Mouse (Mus musculus): ENCODE data around the gene Gen1. TPM values are rescaled to one million over a fixed set of nuclear protein-coding genes. Genes with fewer than 3 reads are reported as not detected.

Gene Gen1
- total RNA-seq, 2 experiments from 2014 or later = 2.9 TPM

DNA sequence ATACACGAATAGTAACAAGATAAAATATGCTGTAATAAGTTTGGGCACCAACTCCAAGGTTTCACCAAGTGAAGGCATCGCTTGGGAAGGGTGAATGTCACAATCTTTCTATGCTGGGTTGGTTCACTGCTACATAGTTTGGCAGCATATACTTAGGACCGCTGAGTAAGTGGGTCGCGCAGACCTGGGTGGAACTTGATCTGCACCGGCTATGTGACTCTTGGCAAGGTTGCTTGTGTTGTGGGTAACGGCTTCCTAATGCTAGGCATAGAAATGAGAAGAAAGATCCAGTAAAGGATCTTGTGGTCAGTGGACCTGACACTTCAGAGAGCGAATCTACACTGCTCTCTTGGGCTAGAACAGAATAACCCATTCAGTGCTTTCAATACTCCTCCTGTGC is 63.1 kb downstream of the Gen1 start:
- intact Hi-C loops (cut with DNase I) = no loop called here
- H3K4me3 ChIP-seq = no peak overlapping the region
- no peak overlapping the region for H3K27ac ChIP-seq
- no peak for DNase-seq (ENCODE audit: extremely low spot score in 1 of 2, low spot score in 2 of 2)
- TF ChIP-seq CTCF (IDR thresholded peaks at IDR 0.05) = no peak

DNA sequence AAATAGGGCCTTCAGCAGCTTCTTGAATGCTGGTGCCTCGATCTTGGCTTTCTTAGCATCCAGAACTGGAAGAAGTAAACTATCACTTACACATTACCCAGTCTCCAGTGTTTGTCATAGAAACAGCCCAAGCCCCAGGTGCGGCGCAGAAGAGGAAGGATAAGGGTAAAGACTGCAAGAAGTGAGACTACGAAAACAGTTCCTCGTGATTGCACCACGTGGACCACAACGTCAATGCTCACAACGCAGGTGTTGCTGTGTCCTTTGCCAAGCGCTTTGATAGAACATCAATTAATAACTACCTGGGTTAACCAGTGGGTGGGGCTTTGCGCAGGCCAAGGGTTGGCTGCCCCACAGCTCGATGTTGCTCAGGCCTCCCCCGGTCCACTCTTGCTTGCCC is 64.9 kb downstream of the Gen1 start:
- H3K4me3 ChIP-seq = no peak overlapping the region
- TF ChIP-seq CTCF (IDR thresholded peaks at IDR 0.05) = no peak
- no peak overlapping the region for H3K27ac ChIP-seq
- no peak for DNase-seq (ENCODE audit: extremely low spot score in 1 of 2, low spot score in 2 of 2)
- intact Hi-C loops (cut with DNase I) = no loop called here

DNA sequence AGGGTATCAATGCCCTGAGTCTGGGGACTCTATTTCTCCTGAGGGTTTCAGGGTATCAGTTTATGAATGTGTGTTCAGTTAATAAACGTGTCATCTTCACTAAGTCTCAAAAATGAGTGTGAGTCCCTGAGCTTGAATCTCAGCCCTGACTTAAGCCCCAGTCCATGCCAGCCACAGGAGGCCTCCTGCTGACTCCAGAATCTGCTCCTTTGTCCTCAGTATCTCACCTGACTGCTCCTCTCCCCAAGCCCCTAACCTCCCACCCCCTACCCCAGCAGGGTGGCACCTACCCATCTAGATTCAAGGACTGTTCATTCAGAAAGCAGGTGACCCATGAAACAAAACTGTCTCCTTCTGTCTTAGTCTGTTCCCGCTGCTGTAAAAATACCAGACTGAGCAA is 67.0 kb downstream of the Gen1 start:
- intact Hi-C loops (cut with DNase I) = loop anchor here (5.0 kb wide), 3 partner anchors 69 to 949 kb away; partner anchors contain the start of genes Gen1 and Smc6
- no peak for DNase-seq (ENCODE audit: extremely low spot score in 1 of 2, low spot score in 2 of 2)
- no peak overlapping the region for H3K27ac ChIP-seq
- no peak for TF ChIP-seq CTCF (IDR thresholded peaks at IDR 0.05)
- no peak overlapping the region for H3K4me3 ChIP-seq

DNA sequence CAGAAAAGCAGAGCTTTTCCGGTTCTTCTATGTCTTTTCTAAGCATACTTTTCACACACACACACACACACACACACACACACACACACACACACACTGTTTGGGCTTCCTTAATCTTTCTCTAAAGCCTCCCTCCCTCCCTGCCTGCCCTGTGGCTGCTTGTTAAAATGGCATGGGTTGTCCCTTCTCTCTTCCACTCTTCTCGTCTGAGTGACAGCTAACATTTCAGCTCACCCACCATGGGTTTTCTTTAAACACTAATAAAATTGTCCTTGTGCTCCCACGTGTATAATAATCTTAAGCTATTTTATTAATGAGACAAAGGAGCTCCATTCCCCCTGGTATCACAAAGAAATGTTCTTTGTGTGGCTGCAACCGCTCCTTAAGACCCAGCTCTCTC is 67.6 kb downstream of the Gen1 start:
- intact Hi-C loops (cut with DNase I) = loop anchor here (5.0 kb wide), 3 partner anchors 69 to 949 kb away; partner anchors contain the start of genes Gen1 and Smc6
- no peak for DNase-seq (ENCODE audit: extremely low spot score in 1 of 2, low spot score in 2 of 2)
- TF ChIP-seq CTCF (IDR thresholded peaks at IDR 0.05) = no peak
- Histone ChIP-seq H3K4me3 (no peak overlapping the region), H3K27ac (no peak overlapping the region)

DNA sequence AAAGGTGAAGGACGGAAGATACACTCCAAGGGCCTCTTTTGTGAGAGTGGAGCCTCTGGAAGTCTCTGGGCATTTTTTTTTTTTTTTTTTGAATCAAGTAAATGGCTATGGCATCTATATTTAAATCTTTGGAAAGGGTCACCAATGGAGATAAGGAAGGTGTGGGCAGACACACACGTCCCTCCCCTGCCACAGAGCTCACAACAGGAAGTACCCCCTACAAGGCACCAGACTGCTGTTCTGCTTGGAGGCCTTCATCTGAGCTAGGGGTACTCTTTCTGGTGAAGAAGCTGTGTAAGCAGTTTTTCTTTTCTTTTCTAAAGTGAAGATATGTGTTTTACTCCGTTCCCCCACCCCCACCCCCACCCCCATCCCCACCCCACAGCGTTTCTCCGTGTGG is 68.8 kb downstream of the Gen1 start:
- Histone ChIP-seq H3K4me3 (no peak overlapping the region), H3K27ac (no peak overlapping the region)
- no peak for TF ChIP-seq CTCF (IDR thresholded peaks at IDR 0.05)
- no peak for DNase-seq (ENCODE audit: extremely low spot score in 1 of 2, low spot score in 2 of 2)
- intact Hi-C loops (cut with DNase I) = loop anchor here (5.0 kb wide), 3 partner anchors 70 to 950 kb away; partner anchors contain the start of genes Gen1 and Smc6

DNA sequence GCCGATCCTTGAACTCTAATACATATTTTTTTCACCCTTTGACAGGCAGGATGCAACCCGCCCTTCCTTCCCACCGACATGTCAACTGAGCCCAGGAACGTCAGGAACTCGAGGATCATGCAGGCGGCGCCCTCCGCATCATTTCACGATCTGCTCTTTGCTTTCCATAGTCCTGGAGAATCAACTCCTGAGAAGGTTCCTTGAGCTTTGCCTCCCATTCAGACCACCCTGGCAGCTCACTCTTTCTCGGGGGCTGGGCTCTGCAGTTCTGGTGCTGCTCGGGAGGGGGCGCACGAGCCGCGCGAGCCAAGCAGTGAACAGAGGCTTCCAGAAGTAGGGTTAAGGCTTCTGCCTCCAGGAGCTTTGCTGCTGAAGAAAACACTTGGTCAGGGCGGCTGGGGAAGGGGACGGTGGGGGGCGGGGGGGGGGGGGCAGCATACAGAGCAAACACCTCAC is 69.4 kb downstream of the Gen1 start:
- H3K4me3 ChIP-seq = peak overlapping the region; percentile 23; the same call in 1 of the 2 replicates
- DNase-seq (ENCODE audit: extremely low spot score in 1 of 2, low spot score in 2 of 2) = peak; percentile 66 to 73

DNA sequence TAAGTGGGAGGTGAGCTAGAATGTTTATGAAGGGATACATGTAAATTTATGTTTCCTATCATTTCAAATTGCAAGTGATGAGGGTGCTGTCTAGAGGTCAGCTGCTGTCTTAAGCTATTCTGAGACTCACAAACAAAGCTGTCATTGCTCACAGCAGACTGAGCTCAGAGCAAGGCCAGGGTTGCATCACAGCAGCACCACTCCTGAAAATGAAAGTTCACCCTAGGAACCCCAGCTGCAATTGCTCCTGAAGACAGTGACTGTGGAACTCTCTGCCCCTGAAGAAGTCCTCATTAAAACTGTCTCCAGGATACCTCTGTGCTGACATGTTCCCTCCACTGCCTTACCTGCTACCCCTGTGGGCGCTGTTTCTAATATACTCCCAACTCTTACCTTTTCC is 70.6 kb downstream of the Gen1 start:
- intact Hi-C loops (cut with DNase I) = loop anchor here (5.0 kb wide), 3 partner anchors 72 to 952 kb away; partner anchors contain the start of genes Gen1 and Smc6
- TF ChIP-seq CTCF (IDR thresholded peaks at IDR 0.05) = no peak
- H3K4me3 ChIP-seq = no peak overlapping the region

More for the DNA sequence above, 69.4 kb downstream of the Gen1 start:
- no peak overlapping the region for H3K27ac ChIP-seq
- intact Hi-C loops (cut with DNase I) = loop anchor here (5.0 kb wide), 3 partner anchors 71 to 951 kb away; partner anchors contain the start of genes Gen1 and Smc6
- peak; percentile 87 for TF ChIP-seq CTCF (IDR thresholded peaks at IDR 0.05)

More for the DNA sequence above, 70.6 kb downstream of the Gen1 start:
- H3K27ac ChIP-seq = no peak overlapping the region
- DNase-seq (ENCODE audit: extremely low spot score in 1 of 2, low spot score in 2 of 2) = no peak

Small RNA genes within 50 kb of the gene (microRNA-seq; reads per million reads assigned to microRNA genes)
- gene Mir7675 = 0 reads per million in 2 experiments

Other genes with a start within 250 kb of the Gen1 start
- 1 to 10 TPM; 7.1 to 7.9 TPM for gene Kcns3, start 114.7 kb downstream of the Gen1 start, total RNA-seq (2021)
- not detected for gene Msgn1, start 56.8 kb downstream of the Gen1 start, total RNA-seq (2021)
- gene Smc6, start 85 bp upstream of the Gen1 start, total RNA-seq (2021) = 10 to 100 TPM; 33.7 to 33.8 TPM
- gene Vsnl1, start 170.8 kb upstream of the Gen1 start, total RNA-seq (2021) = 100 to 1,000 TPM; 637 to 675 TPM
- 1 to 10 TPM; 2.1 to 2.9 TPM for gene Rad51ap2, start 190.3 kb upstream of the Gen1 start, total RNA-seq (2021)

All from left cerebral cortex, adult 2 months (tissue).